Mouse (Mus musculus) G1E (cell line): ENCODE data around the gene Krt33b.

Source experiments
- CTCF ChIP-seq: IDR thresholded peaks from 2 replicates; pipeline ENCODE4 v1.5.1; 2012; ENCODE audit warnings: low read depth, low read length, inconsistent platforms, mixed read lengths
- GATA1 ChIP-seq: IDR thresholded peaks from 2 replicates; pipeline ENCODE4 v1.6.1; 2012; ENCODE audit warnings: borderline replicate concordance, low read length, inconsistent platforms, mixed read lengths
- GATA2 ChIP-seq: IDR thresholded peaks from 2 replicates; pipeline ENCODE4 v1.6.1; 2012; ENCODE audit warnings: low read depth, low read length, inconsistent platforms, borderline replicate concordance
- POLR2AphosphoS5 ChIP-seq: IDR thresholded peaks from 2 replicates; pipeline ENCODE4 v1.6.1; 2012; ENCODE audit warnings: low read depth, low read length, inconsistent platforms; ENCODE audit not compliant: insufficient replicate concordance
- TAL1 ChIP-seq: conservative IDR thresholded peaks from 2 replicates; pipeline ENCODE4 v1.6.1; 2012; ENCODE audit warnings: low read depth, low read length, inconsistent platforms, mixed read lengths

- TF ChIP-seq CTCF, result no peak
- TF ChIP-seq GATA2, result no peak
- no peak for TF ChIP-seq POLR2AphosphoS5
- TF ChIP-seq GATA1, result no peak
- TF ChIP-seq TAL1, result no peak
Observed at GRCm38 (mm10) chr11:99988530-99988929, 41.1 kb downstream of the Krt33b start.
